Mouse (Mus musculus) hindbrain, postnatal 0 days (tissue): ENCODE measurements around the gene Dtx2. TPM values are rescaled to one million over a fixed set of nuclear protein-coding genes. Genes with fewer than 3 reads are reported as not detected.

ENCODE experiments used
- ATAC-seq: fragments of 200-750 bp; cut with Nextera tagmentation; 2 replicates; pipeline ENCODE4 v1.8.0; 2017; ENCODE audit warnings: mild to moderate bottlenecking, moderate TSS enrichment, moderate library complexity
- DNase-seq: peaks from one replicate; pipeline ENCODE4 v3.0.0-alpha.2; 2015; ENCODE audit warnings: low spot score
- H3K27ac ChIP-seq: fragments of 300-500 bp; sonication (generic); 2 replicates; pipeline ENCODE4 v1.5.1; 2014; ENCODE audit warnings: mild to moderate bottlenecking
- H3K27me3 ChIP-seq: fragments of 300-500 bp; sonication (generic); 2 replicates; pipeline ENCODE4 v1.6.1; 2014; ENCODE audit warnings: low read length, mixed read lengths; ENCODE audit not compliant: insufficient read depth
- H3K36me3 ChIP-seq: fragments of 300-500 bp; sonication (generic); 2 replicates; pipeline ENCODE4 v1.6.1; 2014; ENCODE audit warnings: low read length, mixed read lengths; ENCODE audit not compliant: insufficient read depth
- H3K4me1 ChIP-seq: fragments of 300-500 bp; sonication (generic); 2 replicates; pipeline ENCODE4 v1.6.1; 2014; ENCODE audit warnings: antibody characterized with exemption, low read length, mixed read lengths; ENCODE audit not compliant: insufficient read depth
- H3K4me2 ChIP-seq: fragments of 300-500 bp; sonication (generic); 2 replicates; pipeline ENCODE4 v1.6.1; 2014; ENCODE audit warnings: low read depth, mild to moderate bottlenecking, low read length, moderate library complexity, mixed read lengths
- H3K4me3 ChIP-seq: fragments of 300-500 bp; sonication (generic); 2 replicates; pipeline ENCODE4 v1.5.1; 2014; ENCODE audit warnings: low read length
- H3K9ac ChIP-seq: fragments of 300-500 bp; sonication (generic); replicated peaks from 2 replicates; pipeline ENCODE4 v1.6.1; 2014; ENCODE audit warnings: mild to moderate bottlenecking, low read length, moderate library complexity, mixed read lengths
- H3K9me3 ChIP-seq: fragments of 300-500 bp; sonication (generic); 2 replicates; pipeline ENCODE4 v1.6.1; 2016; ENCODE audit warnings: low read length, mixed read lengths
- CTCF ChIP-seq: IDR thresholded peaks from 2 replicates; pipeline ENCODE4 v1.5.1; 2016; ENCODE audit warnings: antibody characterized with exemption, control low read depth, low read depth
- WGBS: fragments of 180-500 bp; shearing (Covaris S2); extraction: QIAGEN DNeasy Blood & Tissue Kit; methylation state at CpG from one replicate; pipeline ENCODE4 v1.1.7; 2014; 5-methylcytosine and 5-hydroxymethylcytosine counted together
- polyA plus RNA-seq: library from polyadenylated mRNA; unstranded; fragments of >200 nt; fragmentation: Nextera tagmentation; extraction: Ambion mirVana; gene quantifications from 2 replicates; pipeline ENCODE4 v1.2.1, GENCODE M21; 2015
- total RNA-seq: library from RNA; depleted of rRNA; stranded (reverse); fragments of >200 nt; gene quantifications from 2 replicates; pipeline ENCODE4 v1.2.3, GENCODE M21; 2014

The Dtx2 gene
- total and polyA plus RNA-seq, 2 experiments from 2014 or later: 17.4 to 28.6 TPM

DNA sequence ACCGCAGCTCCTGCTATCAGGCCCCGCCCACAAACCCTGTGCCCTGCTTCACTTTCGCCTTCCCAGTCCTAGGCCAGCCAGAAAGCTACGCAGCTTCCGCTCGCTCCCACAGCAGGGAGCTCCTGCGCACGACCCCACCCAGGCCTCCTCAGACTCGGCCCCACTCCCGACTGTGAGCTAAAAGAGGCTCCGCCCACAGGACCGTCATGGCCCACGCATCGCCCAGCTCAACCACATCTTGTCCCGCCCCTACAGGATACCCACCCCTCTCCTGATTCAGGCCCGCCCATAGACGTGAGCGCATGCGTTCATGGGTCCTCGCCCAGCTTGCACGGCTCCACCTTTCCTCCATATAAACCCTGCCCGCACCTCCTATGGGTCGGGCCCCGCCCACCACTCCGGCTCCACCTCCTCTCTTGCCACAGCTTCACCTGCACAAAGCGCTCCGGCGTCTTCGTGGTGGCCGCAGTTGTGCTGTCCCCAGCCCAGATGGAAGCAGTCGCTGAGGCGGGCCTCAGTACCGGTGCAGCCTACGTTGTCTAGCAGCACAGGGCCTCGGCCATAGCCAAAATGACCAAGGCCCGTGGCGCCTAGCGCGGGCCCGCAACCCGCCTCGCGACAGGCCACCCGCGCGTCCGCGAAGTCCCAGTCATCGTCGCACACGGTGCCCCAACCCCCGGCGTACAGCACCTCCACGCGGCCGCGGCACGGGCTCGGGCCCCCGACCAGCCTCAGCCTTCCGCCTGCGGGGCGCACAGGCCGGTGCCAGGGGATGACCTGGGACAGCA lies 31.9 kb upstream of the Dtx2 start:
- no peaks in the 10 kb centered on the region for H3K9me3 ChIP-seq
- H3K27ac ChIP-seq: peak overlapping the region; percentile 97
- DNase-seq (peak; percentile 99), ATAC-seq (peak; percentile 96)
- TF ChIP-seq CTCF: peak; percentile 31; the same call in 1 of the 2 replicates
- peak overlapping the region; percentile 90 for H3K4me2 ChIP-seq
- H3K4me1 ChIP-seq: peaks cover 6% of the 10 kb centered on the region; the same call in 1 of the 2 replicates
- H3K9ac ChIP-seq: peak overlapping the region; percentile 90
- under 1% methylated on average over 64 of the region's 64 CpGs for WGBS
- peak overlapping the region; percentile 56 for H3K4me3 ChIP-seq
- no peaks in the 10 kb centered on the region for H3K36me3 ChIP-seq
- no peaks in the 10 kb centered on the region for H3K27me3 ChIP-seq

- no peaks in the 10 kb centered on the region for H3K27me3 ChIP-seq
- peak overlapping the region; percentile 90 for H3K4me2 ChIP-seq
- no peak for TF ChIP-seq CTCF
- H3K9me3 ChIP-seq: no peaks in the 10 kb centered on the region
- no peak for DNase-seq
- H3K36me3 ChIP-seq: no peaks in the 10 kb centered on the region
- peak overlapping the region; percentile 97 for H3K27ac ChIP-seq
- no peak for ATAC-seq
- WGBS: 3% methylated on average over 6 of the region's 6 CpGs
- H3K4me3 ChIP-seq: peak overlapping the region; percentile 56
- peaks cover 6% of the 10 kb centered on the region; the same call in 1 of the 2 replicates for H3K4me1 ChIP-seq
- peak overlapping the region; percentile 90 for H3K9ac ChIP-seq
Observed at GRCm38 (mm10) chr5:135963280-135963627, 31.3 kb upstream of the Dtx2 start.

- Histone ChIP-seq H3K27me3 (no peaks in the 10 kb centered on the region), H3K9ac (no peak overlapping the region), H3K4me2 (peak overlapping the region; percentile 32), H3K27ac (0 out of 2 replicates have a peak overlapping the region, but pooled peaks have one; percentile 20), H3K4me3 (peak overlapping the region; percentile 9), H3K9me3 (no peaks in the 10 kb centered on the region), H3K4me1 (peaks cover 6% of the 10 kb centered on the region; the same call in 1 of the 2 replicates), H3K36me3 (no peaks in the 10 kb centered on the region)
- ATAC-seq (no peak), DNase-seq (peak; percentile 43)
- TF ChIP-seq CTCF: peak; percentile 43
- 6% methylated on average over 24 of the region's 24 CpGs for WGBS
Observed at GRCm38 (mm10) chr5:135965501-135965930, 29.1 kb upstream of the Dtx2 start.

- Histone ChIP-seq H3K36me3 (no peaks in the 10 kb centered on the region), H3K4me3 (no peak overlapping the region), H3K27me3 (no peaks in the 10 kb centered on the region), H3K4me2 (no peak overlapping the region), H3K9me3 (no peaks in the 10 kb centered on the region), H3K9ac (no peak overlapping the region), H3K27ac (no peak overlapping the region), H3K4me1 (peaks cover 3% of the 10 kb centered on the region; the same call in 1 of the 2 replicates)
- TF ChIP-seq CTCF: peak; percentile 44
- DNase-seq (no peak), ATAC-seq (no peak)
- WGBS: 62% methylated on average over 9 of the region's 9 CpGs
Observed at GRCm38 (mm10) chr5:135966866-135967265, 27.7 kb upstream of the Dtx2 start.

DNA sequence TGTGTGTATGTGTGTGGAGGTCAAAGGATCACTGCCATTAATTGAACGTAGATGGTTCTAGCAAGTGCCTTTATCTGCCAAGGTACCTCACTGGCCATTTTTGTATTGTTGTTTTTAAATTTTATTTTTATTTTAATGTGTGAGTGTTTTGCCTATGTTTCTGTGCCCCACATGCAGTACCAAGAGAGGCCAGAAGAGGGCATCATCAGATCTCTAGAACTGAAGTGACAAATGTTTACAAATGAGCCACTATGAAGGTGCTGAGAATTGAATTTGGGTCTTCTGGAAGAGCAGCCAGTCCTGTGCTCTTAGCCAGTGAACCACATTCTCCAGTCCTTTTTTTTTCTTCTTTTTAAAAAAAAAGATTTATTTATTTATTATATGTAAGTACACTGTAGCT lies 25.8 kb upstream of the Dtx2 start:
- H3K27me3 ChIP-seq: no peaks in the 10 kb centered on the region
- no peak overlapping the region for H3K4me2 ChIP-seq
- no peaks in the 10 kb centered on the region for H3K36me3 ChIP-seq
- no peak overlapping the region for H3K4me3 ChIP-seq
- DNase-seq (peak; percentile 53), ATAC-seq (no peak)
- no peak overlapping the region for H3K9ac ChIP-seq
- TF ChIP-seq CTCF: peak; percentile 69
- no peak overlapping the region for H3K27ac ChIP-seq
- H3K4me1 ChIP-seq: no peaks in the 10 kb centered on the region
- WGBS: 74% methylated on average over 1 of the region's 1 CpGs
- H3K9me3 ChIP-seq: no peaks in the 10 kb centered on the region

DNA sequence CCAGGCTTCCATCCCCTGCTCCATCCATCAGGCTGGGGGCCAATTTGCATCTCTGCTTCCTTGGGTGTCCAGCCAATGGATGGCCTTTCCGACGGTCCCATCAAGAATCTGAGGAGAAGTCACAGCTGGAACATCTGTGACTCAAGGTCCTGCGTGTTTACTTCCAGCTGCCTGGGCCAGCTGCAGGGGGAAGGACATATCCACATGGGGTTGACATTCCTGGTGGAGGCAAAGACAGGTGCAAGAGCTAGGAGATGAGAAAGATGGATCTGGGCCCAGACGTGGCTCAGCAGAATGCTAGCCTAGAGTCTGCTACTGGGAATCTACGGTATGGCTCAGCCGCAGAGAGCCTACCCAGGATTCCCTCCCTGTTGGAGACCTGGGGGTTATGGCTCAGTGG lies 24.4 kb upstream of the Dtx2 start:
- WGBS: 77% methylated on average over 6 of the region's 6 CpGs
- Histone ChIP-seq H3K4me1 (no peaks in the 10 kb centered on the region), H3K27me3 (no peaks in the 10 kb centered on the region), H3K4me3 (no peak overlapping the region), H3K4me2 (no peak overlapping the region), H3K36me3 (no peaks in the 10 kb centered on the region), H3K9ac (no peak overlapping the region), H3K9me3 (no peaks in the 10 kb centered on the region), H3K27ac (no peak overlapping the region)
- TF ChIP-seq CTCF: no peak
- ATAC-seq: no peak
- DNase-seq: no peak

GRCm38 (mm10) chr5:135971876-135972275 lies 22.7 kb upstream of the Dtx2 start:
- H3K4me3 ChIP-seq: no peak overlapping the region

More at GRCm38 (mm10) chr5:135971876-135972275, 22.7 kb upstream of the Dtx2 start:
- no peak overlapping the region for H3K4me2 ChIP-seq
- DNase-seq (no peak), ATAC-seq (no peak)
- no peak overlapping the region for H3K27ac ChIP-seq
- H3K4me1 ChIP-seq: no peaks in the 10 kb centered on the region
- H3K27me3 ChIP-seq: no peaks in the 10 kb centered on the region
- H3K9me3 ChIP-seq: no peaks in the 10 kb centered on the region
- H3K9ac ChIP-seq: no peak overlapping the region
- TF ChIP-seq CTCF: no peak
- 90% methylated on average over 7 of the region's 7 CpGs for WGBS
- H3K36me3 ChIP-seq: no peaks in the 10 kb centered on the region
